Mouse (Mus musculus): ENCODE results near the gene Pknox2.

The Pknox2 gene

DNA sequence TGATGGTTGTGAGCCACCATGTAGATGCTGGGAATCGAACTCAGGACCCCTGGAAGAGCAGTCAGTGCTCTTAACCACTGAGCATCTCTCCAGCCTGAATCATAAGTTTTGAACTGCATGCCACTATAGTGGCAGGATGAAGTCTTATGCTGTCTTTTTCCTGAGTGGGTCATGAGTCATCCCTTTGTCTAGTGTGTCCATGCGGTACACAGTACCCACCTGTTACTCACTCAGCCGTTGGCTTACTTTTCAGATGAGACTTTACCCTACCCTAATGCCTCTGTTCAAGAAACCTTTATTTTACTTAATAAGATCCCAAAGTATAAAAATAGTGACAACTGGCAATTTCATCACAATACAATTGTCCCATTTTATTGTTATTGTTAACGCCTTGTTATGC is 95.5 kb downstream of the Pknox2 start:
- in situ Hi-C loops (cut with MboI): no loop called here

DNA sequence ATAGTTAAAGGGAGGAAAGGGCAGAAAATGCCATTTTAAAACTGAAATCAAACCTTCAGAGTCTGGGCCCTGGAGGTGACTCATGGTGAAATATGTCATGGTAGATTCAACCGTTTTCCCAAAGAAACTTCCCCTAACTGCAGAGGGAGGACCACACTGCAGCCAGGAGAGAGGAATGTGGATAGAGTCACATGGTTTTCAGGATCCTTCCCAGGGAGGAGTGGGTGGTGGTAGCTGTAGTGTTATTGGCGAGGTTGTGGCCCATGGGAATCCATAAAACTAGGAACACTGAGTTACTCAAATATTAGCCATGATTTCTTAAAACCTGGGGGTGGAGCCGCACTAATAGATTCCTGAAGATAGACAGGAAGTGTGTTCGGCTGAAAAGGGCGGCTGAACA is 99.7 kb downstream of the Pknox2 start:
- in situ Hi-C loops (cut with MboI): no loop called here

- in situ Hi-C loops (cut with MboI): no loop called here
These were observed 101.3 kb downstream of the Pknox2 start for GRCm38 (mm10) chr9:37045875-37046274.

DNA sequence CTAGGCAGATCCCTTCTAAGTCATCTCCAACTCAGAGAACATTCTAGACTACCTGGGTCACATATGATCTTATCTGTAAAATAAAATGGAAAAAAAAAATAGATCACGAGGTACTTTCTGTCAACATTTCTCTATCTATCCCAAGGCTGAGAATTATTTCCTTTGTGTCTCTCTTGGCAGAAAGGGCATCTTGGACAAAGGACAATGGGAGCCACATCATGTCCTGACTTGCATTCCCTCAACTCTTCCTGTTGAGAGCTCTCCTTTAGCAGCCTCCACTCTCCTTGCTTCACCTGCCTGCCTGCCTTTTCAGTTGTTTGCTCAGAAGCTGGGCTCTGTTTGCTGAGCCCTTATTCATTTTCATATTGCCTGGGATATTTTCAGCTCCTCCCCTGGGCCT is 103.0 kb downstream of the Pknox2 start:
- in situ Hi-C loops (cut with MboI): no loop called here

DNA sequence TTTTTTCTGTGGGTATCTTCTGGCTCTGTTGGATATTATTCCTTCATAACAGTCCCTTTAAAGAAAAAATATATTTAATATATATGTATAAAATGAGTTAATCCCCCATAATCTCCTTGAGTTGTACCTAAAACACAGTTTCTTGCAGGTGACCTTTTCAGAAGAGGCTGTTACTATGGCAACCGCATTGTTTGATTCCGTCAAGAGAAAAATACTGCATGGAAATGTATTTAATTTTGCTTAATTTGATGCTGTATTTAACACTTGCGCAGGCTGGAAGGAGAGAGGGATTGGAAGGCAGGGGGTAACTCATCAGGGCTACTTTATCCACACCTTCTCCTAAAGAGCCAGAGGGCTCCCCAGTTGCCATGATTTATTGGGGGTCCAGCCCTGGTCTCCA is 108.3 kb downstream of the Pknox2 start:
- in situ Hi-C loops (cut with MboI): no loop called here

GRCm38 (mm10) chr9:37038445-37038844 is 108.8 kb downstream of the Pknox2 start:
- in situ Hi-C loops (cut with MboI): no loop called here

GRCm38 (mm10) chr9:37037405-37037804 is 109.8 kb downstream of the Pknox2 start:
- in situ Hi-C loops (cut with MboI): no loop called here

DNA sequence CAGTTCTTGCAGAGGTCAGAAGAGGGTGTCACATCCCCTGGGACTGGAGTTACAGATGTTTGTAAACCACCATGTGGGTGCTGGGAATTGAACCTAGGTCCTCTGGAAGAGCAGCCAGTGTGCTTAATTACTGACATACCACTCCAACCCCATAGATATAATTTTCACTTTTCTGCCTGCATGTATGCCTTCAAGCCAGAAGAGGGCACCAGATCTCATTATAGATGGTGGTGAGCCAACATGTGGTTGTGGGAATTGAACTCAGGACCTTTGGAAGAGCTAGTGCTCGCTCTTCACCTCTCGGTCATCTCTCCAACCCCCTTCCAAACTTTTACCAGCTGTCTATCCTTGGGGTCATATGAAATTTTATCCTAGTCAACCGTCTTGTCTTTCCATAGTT is 112.0 kb downstream of the Pknox2 start:
- in situ Hi-C loops (cut with MboI): no loop called here

GRCm38 (mm10) chr9:37034316-37034715 is 112.9 kb downstream of the Pknox2 start:
- in situ Hi-C loops (cut with MboI): no loop called here

- in situ Hi-C loops (cut with MboI): no loop called here
These were observed 116.6 kb downstream of the Pknox2 start for GRCm38 (mm10) chr9:37030347-37031213.

GRCm38 (mm10) chr9:37029811-37030346 is 117.3 kb downstream of the Pknox2 start:
- in situ Hi-C loops (cut with MboI): no loop called here

DNA sequence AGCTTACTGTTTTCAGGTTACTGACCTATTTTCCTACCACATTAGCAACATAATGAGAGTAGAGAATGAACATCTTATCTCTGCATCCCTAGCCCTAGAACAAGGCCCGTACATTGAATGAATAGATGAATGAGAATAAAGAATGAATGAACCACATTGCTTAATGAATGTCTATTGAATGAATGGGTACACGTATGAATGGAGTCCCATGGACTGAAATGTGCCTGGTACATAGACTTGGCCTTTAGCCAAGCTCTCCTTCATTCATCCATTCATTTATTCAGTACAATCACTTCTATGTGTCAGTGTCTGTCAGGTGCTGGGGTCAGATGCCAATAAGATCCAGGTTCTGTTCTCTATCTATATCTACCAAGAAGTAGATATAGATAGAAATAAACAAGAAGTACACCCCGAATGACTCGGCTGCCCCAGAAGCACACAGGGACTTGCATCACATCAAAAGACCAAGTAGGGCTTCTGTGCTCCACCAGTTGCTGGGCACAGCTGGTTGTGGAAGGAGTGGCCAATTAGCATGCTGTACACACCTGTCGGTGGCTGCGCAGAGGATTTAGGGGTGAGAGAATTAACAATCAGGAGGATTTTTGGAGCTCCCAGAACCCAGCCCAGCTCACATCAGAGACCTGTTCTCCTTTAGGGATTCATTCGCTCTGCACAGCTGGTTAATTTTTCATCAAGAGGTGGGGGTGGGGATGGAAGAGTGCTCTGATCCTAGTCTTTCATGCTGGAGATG is 119.2 kb downstream of the Pknox2 start:
- in situ Hi-C loops (cut with MboI): no loop called here

DNA sequence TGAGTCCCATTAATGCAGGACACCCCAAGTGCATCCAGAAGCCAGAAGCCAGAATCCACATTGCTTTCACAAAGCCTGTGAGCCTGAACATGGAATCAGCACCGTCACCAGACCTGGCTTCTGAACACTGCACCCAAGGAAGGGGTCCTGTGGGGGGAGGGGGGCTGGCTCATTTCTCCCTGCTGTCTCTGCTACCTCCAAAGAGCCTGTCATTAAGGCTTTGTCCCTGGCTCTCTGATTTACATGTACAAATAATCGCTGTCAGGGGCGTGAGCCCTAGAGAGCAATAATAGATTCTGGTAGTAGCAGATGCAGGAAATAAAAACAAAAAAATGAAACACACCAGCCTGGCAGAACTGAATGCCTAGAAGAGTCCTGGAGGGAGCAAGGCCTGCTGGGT is 121.3 kb downstream of the Pknox2 start:
- in situ Hi-C loops (cut with MboI): no loop called here

- in situ Hi-C loops (cut with MboI): no loop called here
These were observed 125.5 kb downstream of the Pknox2 start for GRCm38 (mm10) chr9:37021586-37022230.

DNA sequence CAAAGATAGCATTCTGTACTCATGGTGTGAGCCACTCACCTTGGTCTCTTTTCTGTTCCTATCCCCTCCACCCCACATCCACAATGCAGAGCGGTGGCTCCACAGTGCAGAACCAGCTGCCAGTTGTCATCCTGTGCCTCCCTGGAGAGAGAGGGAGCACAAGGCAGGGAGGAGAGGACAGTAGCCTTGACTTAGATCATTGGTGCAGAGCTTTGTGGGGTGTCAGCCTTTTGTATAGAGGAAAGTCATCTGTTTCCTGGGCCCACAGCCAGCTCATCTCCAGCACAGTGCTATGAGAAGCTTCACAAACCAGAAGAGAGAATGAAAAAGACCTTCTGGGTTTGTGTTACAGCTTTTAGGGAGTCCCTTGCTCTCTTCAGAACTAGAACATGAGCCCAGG is 129.1 kb downstream of the Pknox2 start:
- in situ Hi-C loops (cut with MboI): no loop called here

DNA sequence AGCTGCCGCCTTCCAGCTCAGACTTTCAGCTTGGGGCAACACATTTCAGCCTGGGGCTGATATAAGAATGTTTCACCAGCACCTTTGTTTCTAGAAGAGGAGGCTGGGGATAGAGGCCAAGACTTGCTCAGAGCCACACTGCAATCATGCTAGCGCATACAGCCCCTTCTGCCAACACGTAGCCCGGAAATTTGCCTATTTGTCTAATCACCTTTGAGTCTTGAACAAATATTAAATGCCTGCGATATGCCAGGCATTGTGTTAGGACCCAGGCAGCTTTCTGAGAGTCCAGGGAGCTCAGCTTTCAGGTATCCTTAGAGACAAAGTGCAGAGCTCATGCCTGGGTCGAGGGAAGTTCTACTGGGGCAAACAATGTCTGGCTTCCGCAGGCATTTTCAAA is 130.0 kb downstream of the Pknox2 start:
- in situ Hi-C loops (cut with MboI): no loop called here

DNA sequence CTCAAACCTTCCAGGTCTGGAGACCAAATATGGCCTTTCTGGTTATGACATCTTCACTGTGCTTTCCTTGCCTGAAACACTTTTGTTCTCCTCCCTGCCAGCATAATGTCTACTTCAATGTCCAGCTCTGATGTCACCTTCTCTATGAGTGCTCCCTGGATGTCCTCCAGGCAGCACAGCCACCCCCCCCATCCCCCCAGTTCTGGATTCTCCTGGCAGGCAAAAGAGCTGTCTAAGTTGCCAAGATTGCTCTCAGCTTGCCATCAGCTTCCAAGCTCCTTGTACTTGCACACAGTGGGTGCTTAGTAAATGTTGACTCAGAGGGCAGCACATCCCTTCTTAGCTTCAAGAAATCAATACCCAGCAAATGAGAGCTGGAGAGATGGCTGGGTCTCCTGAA is 131.0 kb downstream of the Pknox2 start:
- in situ Hi-C loops (cut with MboI): no loop called here

DNA sequence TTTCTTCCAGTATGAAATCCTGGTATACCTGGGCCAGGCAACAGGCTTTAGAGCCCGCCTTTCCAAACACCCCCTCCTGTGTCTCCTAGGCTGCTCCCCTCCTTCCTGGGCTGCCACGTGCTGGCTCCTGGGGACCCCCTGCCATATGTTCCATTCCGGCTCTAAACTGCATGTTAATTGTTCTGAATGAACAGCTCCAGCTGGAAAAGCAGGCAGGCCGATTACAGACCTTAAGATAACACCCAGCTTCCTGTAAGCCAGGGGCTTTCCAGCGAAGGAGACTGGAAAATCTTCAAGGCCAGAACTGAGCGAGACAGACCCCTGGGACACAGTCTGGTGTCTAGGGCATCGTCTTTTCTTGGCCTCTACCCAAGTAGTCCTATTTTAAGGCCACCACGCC is 133.6 kb downstream of the Pknox2 start:
- in situ Hi-C loops (cut with MboI): no loop called here

DNA sequence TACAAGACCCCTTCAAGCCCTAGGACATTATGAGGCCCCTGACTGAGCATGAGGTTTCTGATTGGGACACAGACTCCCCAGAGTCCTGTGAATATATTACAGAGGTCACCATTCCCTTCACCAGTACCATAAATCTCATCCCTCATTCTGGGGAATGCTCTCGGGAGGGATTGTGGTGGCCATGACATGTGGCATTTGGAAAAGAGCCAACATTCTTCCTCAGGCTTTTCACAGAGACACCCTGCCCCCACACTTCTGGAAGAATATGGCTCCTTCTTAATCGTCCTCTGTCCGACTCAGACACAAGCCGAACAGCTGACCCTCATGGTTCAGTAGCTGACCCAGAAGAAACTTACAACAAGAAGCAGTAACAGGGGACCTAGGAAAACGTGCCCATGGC is 139.1 kb downstream of the Pknox2 start:
- in situ Hi-C loops (cut with MboI): no loop called here

GRCm38 (mm10) chr9:37004676-37005075 is 142.5 kb downstream of the Pknox2 start:
- in situ Hi-C loops (cut with MboI): no loop called here

DNA sequence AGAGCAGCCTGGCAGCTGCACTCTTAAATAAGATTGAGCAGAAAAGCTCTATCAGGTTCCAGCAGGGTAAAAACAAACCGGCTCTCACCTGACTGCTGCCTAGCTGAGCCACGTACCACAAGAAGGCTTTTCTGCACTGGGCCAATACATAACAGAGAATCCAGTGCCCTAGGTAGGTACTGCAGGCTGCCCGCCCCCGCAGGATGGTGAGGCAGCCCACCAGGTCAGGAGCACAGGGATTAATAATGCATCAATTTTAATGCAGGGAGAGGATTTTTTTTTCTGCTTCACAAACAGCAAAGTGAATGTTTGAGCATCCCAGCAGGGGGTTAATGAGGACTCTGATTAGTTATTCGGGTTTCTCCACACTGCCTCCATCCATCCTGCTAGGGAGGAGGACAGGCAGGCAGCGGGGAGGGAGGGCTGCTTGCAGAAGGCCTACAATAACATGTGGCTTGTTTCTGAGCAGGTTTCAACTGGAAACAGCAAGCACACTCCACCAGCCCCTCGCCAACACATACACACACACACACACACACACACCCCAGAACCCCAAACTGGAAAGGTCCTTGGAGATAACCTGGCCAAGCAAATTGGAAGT is 145.2 kb downstream of the Pknox2 start:
- in situ Hi-C loops (cut with MboI): no loop called here

DNA sequence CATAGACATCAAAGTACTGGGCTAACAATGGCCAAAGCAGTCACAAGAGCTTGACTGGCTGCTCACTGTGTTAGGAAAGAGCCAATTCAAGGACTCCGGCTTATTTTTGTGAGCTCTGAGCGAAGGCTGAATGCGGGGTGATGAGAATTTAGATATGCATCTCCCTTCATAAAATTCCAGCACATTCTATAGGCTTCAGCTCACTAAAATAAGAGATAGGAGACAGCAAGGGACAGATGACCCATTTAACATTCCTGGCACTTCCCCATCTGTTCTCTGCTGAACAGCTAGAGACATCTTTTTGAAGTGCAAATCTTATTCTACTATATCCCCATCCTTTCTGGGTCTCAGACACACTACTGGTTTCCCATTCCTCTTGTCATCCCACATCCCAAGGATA is 147.8 kb downstream of the Pknox2 start:
- in situ Hi-C loops (cut with MboI): no loop called here

Measured in mature B cell (primary cell).